Comparison of ENCODE assay signal across 9 mouse cellular contexts in the genomic region with DNA sequence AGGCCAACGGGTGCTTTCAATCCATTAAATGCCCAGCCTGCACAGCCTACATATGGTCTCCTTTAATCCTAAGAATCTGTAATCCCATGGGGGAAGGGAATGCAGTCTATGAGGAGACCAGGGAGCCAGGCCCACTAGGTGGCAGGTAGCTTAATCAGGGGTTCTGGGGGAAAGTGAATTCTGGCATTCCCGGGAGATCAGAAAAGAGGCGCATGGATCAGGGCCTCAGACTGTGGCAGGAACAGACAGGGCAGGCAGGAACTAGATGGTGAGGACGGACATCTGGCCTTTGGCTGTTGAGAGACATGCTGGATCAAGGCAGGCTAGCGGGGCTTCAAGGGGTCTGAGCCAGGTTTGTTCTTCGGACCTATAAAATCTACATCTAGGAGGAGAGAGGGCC. TPM values are rescaled to one million over a fixed set of nuclear protein-coding genes. Genes with fewer than 3 reads are reported as not detected.
DNase-seq lines count a peak whose midpoint lies in the region; ATAC-seq and TF ChIP-seq lines count a peak whose summit lies in the region.
"Had no signal": no experiment of that assay in that cellular context is flagged by ENCODE, and none has a peak within 500 bp of the region (broad histone marks: within the 10 kb centered on the region; RNA-seq: fewer than 3 reads in every experiment).

No protein-coding gene starts in this region.

- intact Hi-C loops in heart, postnatal 25 days (cut with DNase I): loop anchor here (2.0 kb wide), 1 partner anchor 17 kb away; no protein-coding TSS in a partner anchor

- peak; percentile 90 for DNase-seq in heart, adult 11 months
- DNase-seq in heart, postnatal 25 days (ENCODE audit: low spot score): no peak
- no peak for DNase-seq in CH12.LX (ENCODE audit: extremely low read depth)
- no peak for DNase-seq in liver, embryonic 13.5 days
- no peak for DNase-seq in embryo, embryonic 9.5 days (ENCODE audit: extremely low spot score)
- DNase-seq in left cerebral cortex, adult 18-20 months (ENCODE audit: low spot score in 2 of 2): no peak
- no peak for DNase-seq in gastrocnemius, adult 8-10 months (ENCODE audit: low spot score in 2 of 2)

- H3K27ac ChIP-seq in CH12.LX (ENCODE audit: insufficient read depth, low read depth): no peak overlapping the region
- no peak overlapping the region for H3K27ac ChIP-seq in forebrain, embryonic 13.5 days
- H3K27ac ChIP-seq in liver, embryonic 13.5 days: no peak overlapping the region

- H3K4me3 ChIP-seq in CH12.LX (replicated peaks in 1 of 3; ENCODE audit: low read depth in 2 of 3, low read length in 2 of 3, poor library complexity in 1 of 3): no peak overlapping the region
- peak overlapping the region; percentile 50 for H3K4me3 ChIP-seq in forebrain, embryonic 13.5 days
- peak overlapping the region; percentile 72 for H3K4me3 ChIP-seq in liver, embryonic 13.5 days (replicated peaks)

- peaks cover 9% of the 10 kb centered on the region for H3K79me2 ChIP-seq in CH12.LX (replicated peaks; ENCODE audit: control insufficient read depth, extremely low read depth, insufficient read depth, poor library complexity, severe bottlenecking)

- H3K27me3 ChIP-seq in CH12.LX (replicated peaks): no peaks in the 10 kb centered on the region
- H3K27me3 ChIP-seq in forebrain, embryonic 13.5 days: peaks cover 32% of the 10 kb centered on the region
- H3K27me3 ChIP-seq in liver, embryonic 13.5 days: peaks cover 48% of the 10 kb centered on the region

- ATAC-seq in forebrain, embryonic 13.5 days: no peak
- no peak for ATAC-seq in liver, embryonic 13.5 days (ENCODE audit: low read depth)

- H3K36me3 ChIP-seq in CH12.LX (replicated peaks in 1 of 2; ENCODE audit: control insufficient read depth in 1 of 2, insufficient read depth in 1 of 2, low read length in 1 of 2): peaks cover 41 to 60% of the 10 kb centered on the region in 2 experiments
- peaks cover 9% of the 10 kb centered on the region; the same call in 1 of the 2 replicates for H3K36me3 ChIP-seq in forebrain, embryonic 13.5 days (ENCODE audit: poor library complexity, severe bottlenecking)
- H3K36me3 ChIP-seq in liver, embryonic 13.5 days: peaks cover 6% of the 10 kb centered on the region

- H3K9ac ChIP-seq in CH12.LX (ENCODE audit: insufficient read depth, low read depth): no peak overlapping the region
- peak overlapping the region; percentile 74 for H3K9ac ChIP-seq in forebrain, embryonic 13.5 days
- H3K9ac ChIP-seq in liver, embryonic 13.5 days: no peak overlapping the region

- H3K4me2 ChIP-seq in CH12.LX (ENCODE audit: insufficient read depth, low read depth, poor library complexity, severe bottlenecking): peak overlapping the region; percentile 89; the same call in 1 of the 2 replicates
- H3K4me2 ChIP-seq in forebrain, embryonic 13.5 days: peak overlapping the region; percentile 81
- H3K4me2 ChIP-seq in liver, embryonic 13.5 days: peak overlapping the region; percentile 98; the same call in 1 of the 2 replicates

- TF ChIP-seq RAD21 in CH12.LX (IDR thresholded peaks at IDR 0.05; ENCODE audit: low read depth, low read length): no peak

- dilution Hi-C loops in CH12.LX (cut with MboI; ENCODE audit: extremely low pct_ligation_motif_present, extremely low pct_unique_long_range_greater_than_20kb, low sequenced_read_pairs): no loop called here

- no peak for TF ChIP-seq EP300 in CH12.LX (IDR thresholded peaks at IDR 0.05; ENCODE audit: low read length)

- TF ChIP-seq CTCF in CH12.LX (conservative IDR thresholded peaks at IDR 0.05 in 1 of 2, IDR thresholded peaks at IDR 0.05 in 1 of 2; ENCODE audit: low read depth in 2 of 2, low read length in 2 of 2): no peak

- no peaks in the 10 kb centered on the region for H3K9me3 ChIP-seq in CH12.LX (replicated peaks; ENCODE audit: low read length)
- no peaks in the 10 kb centered on the region for H3K9me3 ChIP-seq in forebrain, embryonic 13.5 days (replicated peaks)
- no peaks in the 10 kb centered on the region for H3K9me3 ChIP-seq in liver, embryonic 13.5 days (replicated peaks)

- H3K4me1 ChIP-seq in CH12.LX (ENCODE audit: control insufficient read depth in 1 of 2, insufficient read depth in 2 of 2): peaks cover 18 to 65% of the 10 kb centered on the region in 2 experiments
- H3K4me1 ChIP-seq in forebrain, embryonic 13.5 days: peaks cover 50% of the 10 kb centered on the region
- H3K4me1 ChIP-seq in liver, embryonic 13.5 days (replicated peaks): peaks cover 43% of the 10 kb centered on the region

- 50% methylated on average over 6 of the region's 6 CpGs for WGBS in forebrain, embryonic 13.5 days
- 70% methylated on average over 6 of the region's 6 CpGs for WGBS in liver, embryonic 13.5 days (ENCODE audit: insufficient replicate concordance)

- no peak for TF ChIP-seq POLR2A in CH12.LX (IDR thresholded peaks at IDR 0.05; ENCODE audit: low read depth, low read length)

- in situ Hi-C loops in CH12.LX (cut with MboI; ENCODE audit: low pct_ligation_motif_present, low pct_unique_long_range_greater_than_20kb, low sequenced_read_pairs): no loop called here

TF ChIP-seq in CH12.LX, 34 proteins besides CTCF, POLR2A, EP300 and RAD21:
- TF ChIP-seq RCOR1 (conservative IDR thresholded peaks at IDR 0.05; ENCODE audit: low read depth, low read length) (no peak), MYC (IDR thresholded peaks at IDR 0.05; ENCODE audit: low read depth, low read length) (no peak), ELF1 (IDR thresholded peaks at IDR 0.05; ENCODE audit: low read depth, low read length) (no peak), NELFE (IDR thresholded peaks at IDR 0.05; ENCODE audit: low read depth, low read length) (no peak), HCFC1 (IDR thresholded peaks at IDR 0.05; ENCODE audit: low read depth, low read length) (no peak), KAT2A (IDR thresholded peaks at IDR 0.05; ENCODE audit: insufficient replicate concordance, low read length) (no peak), USF2 (conservative IDR thresholded peaks at IDR 0.05; ENCODE audit: low read depth, low read length) (no peak), ETS1 (conservative IDR thresholded peaks at IDR 0.05; ENCODE audit: low read depth, low read length) (no peak), ZNF384 (IDR thresholded peaks at IDR 0.05; ENCODE audit: low read depth, low read length) (no peak), BHLHE40 (IDR thresholded peaks at IDR 0.05; ENCODE audit: low read depth, low read length) (no peak)

RNA-seq across cellular contexts. Expression of a gene that starts 1.7 kb away (rescaled TPM):
- 10 to 100 TPM; 20.8 to 22.1 TPM for total RNA-seq in heart, postnatal 25 days (2021)
- total RNA-seq in CH12.LX (2012; rRNA removed) (43.8 and 46.1 TPM in 2 replicates), CH12.LX (2014; rRNA removed) (14.8 and 15.9 TPM in 2 replicates)
- polyA plus RNA-seq in CH12.LX (2012; ENCODE audit: insufficient read length, low read depth): 33.3 and 34.7 TPM in 2 replicates
- polyA plus RNA-seq in forebrain, embryonic 13.5 days (2015; fragmentation: Nextera tagmentation; extraction: Ambion mirVana): 21.1 and 32.0 TPM in 2 replicates
- polyA plus RNA-seq in liver, embryonic 13.5 days (2015; fragmentation: Nextera tagmentation; extraction: Ambion mirVana): 2.8 and 3.1 TPM in 2 replicates
- 100 to 1,000 TPM; 210 to 214 TPM for total RNA-seq in left cerebral cortex, adult 18-20 months (2021)
- total RNA-seq in gastrocnemius, adult 8-10 months (2022): 1 to 10 TPM; 1.1 to 3.3 (median 2.4) TPM

RNA-seq across cellular contexts. Expression of a gene that starts 4.5 kb away (rescaled TPM):
- total RNA-seq in heart, postnatal 25 days (2021): 10 to 100 TPM; 36.6 to 45.1 TPM
- total RNA-seq in CH12.LX (2012; rRNA removed): 69.5 and 90.3 TPM in 2 replicates
- 57.0 and 63.4 TPM in 2 replicates for total RNA-seq in CH12.LX (2014; rRNA removed)
- polyA plus RNA-seq in CH12.LX (2012; ENCODE audit: insufficient read length, low read depth): 55.6 and 67.1 TPM in 2 replicates
- polyA plus RNA-seq in forebrain, embryonic 13.5 days (2015; fragmentation: Nextera tagmentation; extraction: Ambion mirVana): 77.4 and 80.3 TPM in 2 replicates
- polyA plus RNA-seq in liver, embryonic 13.5 days (2015; fragmentation: Nextera tagmentation; extraction: Ambion mirVana): 94.3 and 94.7 TPM in 2 replicates
- 10 to 100 TPM; 33.6 to 37.3 TPM for total RNA-seq in left cerebral cortex, adult 18-20 months (2021)
- 10 to 100 TPM; 14.0 to 20.3 (median 18.0) TPM for total RNA-seq in gastrocnemius, adult 8-10 months (2022)

RNA-seq across cellular contexts. Expression of a gene that starts 20.1 kb away (rescaled TPM):
- not detected for total RNA-seq in heart, postnatal 25 days (2021)
- total RNA-seq in CH12.LX (2012; rRNA removed) (not detected in 2 replicates), CH12.LX (2014; rRNA removed) (not detected in 2 replicates)
- polyA plus RNA-seq in CH12.LX (2012; ENCODE audit: insufficient read length, low read depth): not detected in 2 replicates
- polyA plus RNA-seq in forebrain, embryonic 13.5 days (2015; fragmentation: Nextera tagmentation; extraction: Ambion mirVana): not detected in 2 replicates
- 0.43 and 0.67 TPM in 2 replicates for polyA plus RNA-seq in liver, embryonic 13.5 days (2015; fragmentation: Nextera tagmentation; extraction: Ambion mirVana)
- not detected for total RNA-seq in left cerebral cortex, adult 18-20 months (2021)
- not detected for total RNA-seq in gastrocnemius, adult 8-10 months (2022)
- polyA plus RNA-seq: lung, embryonic 16.5 days had no signal

RNA-seq across cellular contexts. Expression of a gene that starts 24.2 kb away (rescaled TPM):
- 10 to 100 TPM; 54.2 to 56.8 TPM for total RNA-seq in heart, postnatal 25 days (2021)
- 37.5 and 39.7 TPM in 2 replicates for total RNA-seq in CH12.LX (2012; rRNA removed)
- total RNA-seq in CH12.LX (2014; rRNA removed): 10.8 and 11.7 TPM in 2 replicates
- 64.8 and 87.9 TPM in 2 replicates for polyA plus RNA-seq in CH12.LX (2012; ENCODE audit: insufficient read length, low read depth)
- 73.7 and 75.9 TPM in 2 replicates for polyA plus RNA-seq in forebrain, embryonic 13.5 days (2015; fragmentation: Nextera tagmentation; extraction: Ambion mirVana)
- 37.7 and 38.9 TPM in 2 replicates for polyA plus RNA-seq in liver, embryonic 13.5 days (2015; fragmentation: Nextera tagmentation; extraction: Ambion mirVana)
- total RNA-seq in left cerebral cortex, adult 18-20 months (2021): 100 to 1,000 TPM; 121 to 126 TPM
- 10 to 100 TPM; 85.7 to 96.3 (median 90.3) TPM for total RNA-seq in gastrocnemius, adult 8-10 months (2022)

RNA-seq across cellular contexts. Expression of a gene that starts 38.1 kb away (rescaled TPM):
- not detected for total RNA-seq in heart, postnatal 25 days (2021)
- total RNA-seq in CH12.LX (2012; rRNA removed): 0.17 and 0.25 TPM in 2 replicates
- 0.05 TPM in 1 of 2 replicates, not detected in the other for total RNA-seq in CH12.LX (2014; rRNA removed)
- 0.71 and 0.82 TPM in 2 replicates for polyA plus RNA-seq in CH12.LX (2012; ENCODE audit: insufficient read length, low read depth)
- 0.04 TPM in 1 of 2 replicates, not detected in the other for polyA plus RNA-seq in forebrain, embryonic 13.5 days (2015; fragmentation: Nextera tagmentation; extraction: Ambion mirVana)
- 0.02 TPM in 1 of 2 replicates, not detected in the other for polyA plus RNA-seq in liver, embryonic 13.5 days (2015; fragmentation: Nextera tagmentation; extraction: Ambion mirVana)
- under 1 TPM; 0.12 TPM for total RNA-seq in left cerebral cortex, adult 18-20 months (2021)
- total RNA-seq in gastrocnemius, adult 8-10 months (2022): not detected
- polyA plus RNA-seq: lung, embryonic 16.5 days had no signal

Comparison
In these comparisons a context has a peak if more than half of its experiments do, and no peak if none do; other contexts are left out.
1. H3K4me3 ChIP-seq: peak in forebrain, embryonic 13.5 days (single experiment) and liver, embryonic 13.5 days (single experiment); none in CH12.LX (0 of 3).
2. RNA of a gene that starts 1.7 kb away (total RNA-seq): 210 to 214 TPM in left cerebral cortex, adult 18-20 months; 14.8 to 46.1 TPM in CH12.LX, 20.8 to 22.1 TPM in heart, postnatal 25 days and 1.1 to 3.3 TPM in gastrocnemius, adult 8-10 months; every median in the first group is over 4 times any median in the second.
3. Peak in every context shown above with its lines, with median percentiles within 50 percentile points of each other: H3K4me2 ChIP-seq.